Mouse (Mus musculus): ENCODE results near the gene Pfdn6. TPM values are rescaled to one million over a fixed set of nuclear protein-coding genes. Genes with fewer than 3 reads are reported as not detected.

Gene Pfdn6
- polyA plus RNA-seq, 1 experiment from 2014 or later: 211 TPM

DNA sequence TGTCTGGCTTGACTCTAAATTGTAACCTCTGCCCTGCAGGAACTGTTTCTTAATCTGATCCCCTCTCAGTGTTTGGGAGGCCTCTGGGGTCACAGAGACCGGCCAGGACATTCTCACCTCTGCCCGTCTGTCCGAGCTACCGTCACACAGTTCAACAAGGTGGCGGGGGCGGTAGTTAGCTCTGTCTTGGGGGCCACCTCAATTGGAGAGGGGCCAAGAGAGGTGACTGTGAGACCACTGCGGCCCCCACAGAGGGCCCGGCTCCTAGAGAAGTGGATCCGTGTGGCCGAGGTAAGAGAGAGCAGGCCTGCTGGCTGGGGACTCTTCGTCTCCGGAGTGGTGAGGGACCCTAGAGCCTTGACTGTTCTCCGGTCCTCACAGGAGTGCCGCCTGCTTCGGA is 7.2 kb downstream of the Pfdn6 start:
- H3K27me3 ChIP-seq (ENCODE audit: control insufficient read depth, insufficient read depth, low read length): no peaks in the 10 kb centered on the region; the same call in 1 of the 2 replicates
- no peak overlapping the region for H3K27ac ChIP-seq (replicated peaks; ENCODE audit: low read depth, low read length)
- WGBS: 80% methylated on average over 15 of the region's 15 CpGs
- no peaks in the 10 kb centered on the region for H3K9me3 ChIP-seq (replicated peaks; ENCODE audit: control insufficient read depth, low read length)
- no peak for DNase-seq (ENCODE audit: low spot score)
- no peaks in the 10 kb centered on the region; the same call in 1 of the 2 replicates for H3K4me1 ChIP-seq (ENCODE audit: control insufficient read depth, insufficient read depth, low read length)
- no peak for ATAC-seq (replicated peaks; ENCODE audit: insufficient number of reproducible peaks, low FRiP score, low TSS enrichment, low read depth)
- no peak overlapping the region for H3K4me2 ChIP-seq (ENCODE audit: low read depth, low read length)
- H3K36me3 ChIP-seq (replicated peaks; ENCODE audit: control insufficient read depth, insufficient read depth, low read depth, low read length): peaks cover 6% of the 10 kb centered on the region
- H3K9ac ChIP-seq (replicated peaks; ENCODE audit: low read length): no peak overlapping the region
- H3K4me3 ChIP-seq (ENCODE audit: low read depth, low read length): no peak overlapping the region

DNA sequence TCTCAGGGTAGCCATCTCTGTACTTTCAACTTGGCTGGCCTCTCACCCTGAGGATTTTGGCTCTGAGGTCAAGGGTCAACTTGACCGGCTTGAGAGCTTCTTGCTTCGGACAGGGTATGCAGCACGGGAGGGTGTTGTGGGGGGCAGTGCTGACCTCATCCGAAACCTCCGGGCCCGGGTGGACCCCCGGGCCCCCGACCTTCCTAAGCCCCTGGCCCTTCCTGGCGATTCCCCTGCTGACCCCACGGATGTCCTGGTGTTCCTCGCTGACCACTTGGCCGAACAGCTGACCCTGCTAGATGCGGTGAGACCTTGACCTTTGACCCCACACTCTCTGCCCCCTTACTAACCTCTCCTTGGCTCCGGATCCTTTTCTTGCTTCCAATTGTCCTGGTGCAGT is 7.7 kb downstream of the Pfdn6 start:
- no peak overlapping the region for H3K27ac ChIP-seq (replicated peaks; ENCODE audit: low read depth, low read length)
- no peaks in the 10 kb centered on the region; the same call in 1 of the 2 replicates for H3K4me1 ChIP-seq (ENCODE audit: control insufficient read depth, insufficient read depth, low read length)
- no peak overlapping the region for H3K4me2 ChIP-seq (ENCODE audit: low read depth, low read length)
- H3K9ac ChIP-seq (replicated peaks; ENCODE audit: low read length): no peak overlapping the region
- no peaks in the 10 kb centered on the region for H3K9me3 ChIP-seq (replicated peaks; ENCODE audit: control insufficient read depth, low read length)
- no peak overlapping the region for H3K4me3 ChIP-seq (ENCODE audit: low read depth, low read length)
- no peaks in the 10 kb centered on the region; the same call in 1 of the 2 replicates for H3K27me3 ChIP-seq (ENCODE audit: control insufficient read depth, insufficient read depth, low read length)
- whole genome bisulfite sequencing: 75% methylated on average over 14 of the region's 14 CpGs
- H3K36me3 ChIP-seq (replicated peaks; ENCODE audit: control insufficient read depth, insufficient read depth, low read depth, low read length): peaks cover 6% of the 10 kb centered on the region
- DNase-seq (ENCODE audit: low spot score): no peak
- ATAC-seq (replicated peaks; ENCODE audit: insufficient number of reproducible peaks, low FRiP score, low TSS enrichment, low read depth): no peak

DNA sequence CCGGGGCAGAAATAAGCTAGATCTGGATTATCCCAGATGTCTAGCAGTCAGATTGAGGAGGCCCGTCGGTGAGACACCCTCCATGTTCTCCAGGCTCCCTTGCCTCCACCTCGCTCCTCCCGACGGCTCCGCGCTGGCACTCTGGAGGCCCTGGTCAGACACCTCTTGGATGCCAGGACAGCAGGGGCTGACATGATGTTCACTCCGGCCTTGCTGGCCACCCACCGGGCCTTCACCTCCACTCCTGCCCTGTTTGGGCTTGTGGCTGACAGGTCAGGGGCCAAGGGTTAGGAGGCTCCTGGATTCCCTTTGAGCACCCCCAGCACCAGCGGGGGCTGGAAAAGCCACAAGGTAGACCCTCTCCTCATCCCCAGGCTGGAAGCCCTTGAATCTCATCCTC is 8.2 kb downstream of the Pfdn6 start:
- H3K27me3 ChIP-seq (ENCODE audit: control insufficient read depth, insufficient read depth, low read length): no peaks in the 10 kb centered on the region; the same call in 1 of the 2 replicates
- 91% methylated on average over 11 of the region's 11 CpGs for WGBS
- H3K4me3 ChIP-seq (ENCODE audit: low read depth, low read length): no peak overlapping the region
- no peak overlapping the region for H3K9ac ChIP-seq (replicated peaks; ENCODE audit: low read length)
- DNase-seq (ENCODE audit: low spot score) (no peak), ATAC-seq (replicated peaks; ENCODE audit: insufficient number of reproducible peaks, low FRiP score, low TSS enrichment, low read depth) (no peak)
- H3K4me2 ChIP-seq (ENCODE audit: low read depth, low read length): no peak overlapping the region
- no peaks in the 10 kb centered on the region; the same call in 1 of the 2 replicates for H3K4me1 ChIP-seq (ENCODE audit: control insufficient read depth, insufficient read depth, low read length)
- no peaks in the 10 kb centered on the region for H3K9me3 ChIP-seq (replicated peaks; ENCODE audit: control insufficient read depth, low read length)
- peaks cover 3% of the 10 kb centered on the region for H3K36me3 ChIP-seq (replicated peaks; ENCODE audit: control insufficient read depth, insufficient read depth, low read depth, low read length)
- no peak overlapping the region for H3K27ac ChIP-seq (replicated peaks; ENCODE audit: low read depth, low read length)

- no peaks in the 10 kb centered on the region; the same call in 1 of the 2 replicates for H3K4me1 ChIP-seq (ENCODE audit: control insufficient read depth, insufficient read depth, low read length)
- H3K4me2 ChIP-seq (ENCODE audit: low read depth, low read length): peak overlapping the region; percentile 98
- no peaks in the 10 kb centered on the region for H3K36me3 ChIP-seq (replicated peaks; ENCODE audit: control insufficient read depth, insufficient read depth, low read depth, low read length)
- 32% methylated on average over 18 of the region's 18 CpGs for WGBS
- H3K9me3 ChIP-seq (replicated peaks; ENCODE audit: control insufficient read depth, low read length): no peaks in the 10 kb centered on the region
- ATAC-seq (replicated peaks; ENCODE audit: insufficient number of reproducible peaks, low FRiP score, low TSS enrichment, low read depth) (no peak), DNase-seq (ENCODE audit: low spot score) (no peak)
- no peaks in the 10 kb centered on the region; the same call in 1 of the 2 replicates for H3K27me3 ChIP-seq (ENCODE audit: control insufficient read depth, insufficient read depth, low read length)
- peak overlapping the region; percentile 86 for H3K4me3 ChIP-seq (ENCODE audit: low read depth, low read length)
- H3K27ac ChIP-seq (replicated peaks; ENCODE audit: low read depth, low read length): no peak overlapping the region
- peak overlapping the region; percentile 88 for H3K9ac ChIP-seq (replicated peaks; ENCODE audit: low read length)
These were observed 8.8 kb downstream of the Pfdn6 start for GRCm38 (mm10) chr17:33931159-33931866.

DNA sequence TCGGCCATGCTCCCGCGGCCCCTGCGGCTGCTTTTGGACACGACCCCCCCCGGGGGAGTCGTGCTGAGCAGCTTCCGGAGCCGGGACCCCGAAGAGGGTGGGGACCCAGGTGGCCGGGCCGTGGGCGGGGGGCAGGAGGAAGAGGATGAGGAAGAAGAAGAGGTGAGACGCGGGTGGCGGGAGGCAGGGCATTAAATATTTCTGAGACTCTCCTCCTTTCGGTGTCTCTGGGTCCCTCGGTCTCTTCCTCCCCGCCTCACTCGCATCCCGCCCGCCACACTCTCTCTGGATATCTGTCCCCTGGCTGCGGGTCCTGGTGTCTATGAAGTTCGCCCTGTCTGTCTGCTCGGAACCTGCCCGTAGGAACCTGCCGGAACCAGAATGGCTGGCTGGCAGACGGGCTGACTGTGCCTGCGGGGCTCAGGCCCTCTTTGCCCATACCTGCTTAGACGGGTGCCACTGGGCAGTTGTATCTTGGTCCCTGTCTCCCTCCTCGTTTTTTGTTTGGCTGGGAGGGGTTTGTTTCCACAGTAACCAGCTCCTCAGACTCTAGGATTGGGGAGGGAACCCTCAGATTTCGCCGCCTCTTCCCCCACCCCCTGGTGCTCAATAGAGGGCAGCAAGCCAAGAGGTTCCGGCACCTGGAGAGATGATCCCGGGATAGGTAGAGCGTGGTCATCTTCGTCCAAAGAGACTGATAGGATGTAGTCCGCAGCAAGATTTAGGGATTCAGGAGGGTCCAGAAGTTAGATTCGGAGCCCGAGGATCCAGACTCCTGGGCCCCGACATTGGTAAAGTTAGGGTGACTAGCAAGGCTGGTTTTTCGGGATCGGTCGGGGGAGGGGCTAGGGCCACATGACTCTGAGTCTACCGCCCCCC is 9.6 kb downstream of the Pfdn6 start:
- WGBS: under 1% methylated on average over 45 of the region's 45 CpGs
- H3K4me1 ChIP-seq (ENCODE audit: control insufficient read depth, insufficient read depth, low read length): no peaks in the 10 kb centered on the region; the same call in 1 of the 2 replicates
- ATAC-seq (replicated peaks; ENCODE audit: insufficient number of reproducible peaks, low FRiP score, low TSS enrichment, low read depth): peak; percentile 27
- H3K9me3 ChIP-seq (replicated peaks; ENCODE audit: control insufficient read depth, low read length): no peaks in the 10 kb centered on the region
- H3K36me3 ChIP-seq (replicated peaks; ENCODE audit: control insufficient read depth, insufficient read depth, low read depth, low read length): no peaks in the 10 kb centered on the region
- H3K27ac ChIP-seq (replicated peaks; ENCODE audit: low read depth, low read length): peak overlapping the region; percentile 93
- peak overlapping the region; percentile 86 for H3K4me3 ChIP-seq (ENCODE audit: low read depth, low read length)
- H3K9ac ChIP-seq (replicated peaks; ENCODE audit: low read length): peak overlapping the region; percentile 88
- DNase-seq (ENCODE audit: low spot score): peak; percentile 47
- peak overlapping the region; percentile 98 for H3K4me2 ChIP-seq (ENCODE audit: low read depth, low read length)
- no peaks in the 10 kb centered on the region; the same call in 1 of the 2 replicates for H3K27me3 ChIP-seq (ENCODE audit: control insufficient read depth, insufficient read depth, low read length)

GRCm38 (mm10) chr17:33929371-33930279 is 10.5 kb downstream of the Pfdn6 start, which contains the start of gene Rgl2:
Gene Rgl2 (plus strand): TSS chr17:33929543.
- H3K27me3 ChIP-seq (ENCODE audit: control insufficient read depth, insufficient read depth, low read length): no peaks in the 10 kb centered on the region; the same call in 1 of the 2 replicates
- DNase-seq (ENCODE audit: low spot score) (peak; percentile 96), ATAC-seq (replicated peaks; ENCODE audit: insufficient number of reproducible peaks, low FRiP score, low TSS enrichment, low read depth) (peak; percentile 61)
- H3K4me1 ChIP-seq (ENCODE audit: control insufficient read depth, insufficient read depth, low read length): no peaks in the 10 kb centered on the region; the same call in 1 of the 2 replicates
- H3K36me3 ChIP-seq (replicated peaks; ENCODE audit: control insufficient read depth, insufficient read depth, low read depth, low read length): no peaks in the 10 kb centered on the region
- H3K4me2 ChIP-seq (ENCODE audit: low read depth, low read length): peak within 1 kb of the TSS; percentile 98
- peak within 1 kb of the TSS; percentile 86 for H3K4me3 ChIP-seq (ENCODE audit: low read depth, low read length)
- peak within 1 kb of the TSS; percentile 93 for H3K27ac ChIP-seq (replicated peaks; ENCODE audit: low read depth, low read length)
- H3K9me3 ChIP-seq (replicated peaks; ENCODE audit: control insufficient read depth, low read length): no peaks in the 10 kb centered on the region
- H3K9ac ChIP-seq (replicated peaks; ENCODE audit: low read length): peak within 1 kb of the TSS; percentile 88
- under 1% methylated on average over 76 of the region's 80 CpGs for WGBS

DNA sequence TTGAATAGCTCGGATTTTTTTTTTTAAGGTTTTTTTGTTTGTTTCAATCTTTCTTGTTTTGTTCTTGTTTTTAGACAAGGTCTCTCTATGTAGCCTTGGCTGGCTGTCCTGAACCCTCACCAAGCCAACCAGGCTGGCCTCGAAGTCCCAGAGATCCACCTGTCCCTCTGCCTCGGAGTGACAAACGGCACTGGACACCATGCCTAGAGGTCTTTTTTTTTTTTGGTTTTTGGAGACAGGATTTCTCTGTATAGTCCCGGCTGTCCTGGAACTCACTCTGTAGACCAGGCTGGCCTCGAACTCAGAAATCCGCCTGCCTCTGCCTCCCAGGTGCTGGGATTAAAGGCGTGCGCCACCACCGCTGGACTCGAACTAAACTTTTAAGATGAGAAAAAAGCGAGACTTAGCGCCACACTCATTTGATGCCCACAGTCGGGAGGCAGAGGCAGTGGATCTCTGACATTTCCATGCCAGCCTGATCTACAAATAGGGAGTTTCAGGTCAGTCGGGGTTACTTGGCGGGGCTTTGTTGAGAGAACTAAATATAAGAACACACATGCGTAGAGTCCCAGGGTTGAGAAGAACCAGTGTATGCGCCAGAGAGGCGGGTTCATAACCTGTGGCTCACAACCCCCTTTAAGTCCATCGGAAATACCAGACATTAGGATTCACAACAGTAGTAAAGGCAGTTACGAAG is 11.7 kb downstream of the Pfdn6 start:
- DNase-seq (ENCODE audit: low spot score) (no peak), ATAC-seq (replicated peaks; ENCODE audit: insufficient number of reproducible peaks, low FRiP score, low TSS enrichment, low read depth) (no peak)
- 62% methylated on average over 21 of the region's 21 CpGs for WGBS
- Histone ChIP-seq H3K9ac (replicated peaks; ENCODE audit: low read length) (peak overlapping the region; percentile 88), H3K4me2 (ENCODE audit: low read depth, low read length) (peak overlapping the region; percentile 98), H3K9me3 (replicated peaks; ENCODE audit: control insufficient read depth, low read length) (no peaks in the 10 kb centered on the region), H3K4me1 (ENCODE audit: control insufficient read depth, insufficient read depth, low read length) (no peaks in the 10 kb centered on the region; the same call in 1 of the 2 replicates), H3K27ac (replicated peaks; ENCODE audit: low read depth, low read length) (no peak overlapping the region), H3K36me3 (replicated peaks; ENCODE audit: control insufficient read depth, insufficient read depth, low read depth, low read length) (no peaks in the 10 kb centered on the region), H3K27me3 (ENCODE audit: control insufficient read depth, insufficient read depth, low read length) (no peaks in the 10 kb centered on the region; the same call in 1 of the 2 replicates), H3K4me3 (ENCODE audit: low read depth, low read length) (peak overlapping the region; percentile 86)
